Mouse (Mus musculus) erythroblast, embryonic 14.5 days (primary cell): Measurements from ENCODE around the gene Arhgap17.

Experiments
- GATA1 ChIP-seq: IDR thresholded peaks from 2 replicates; pipeline ENCODE4 v1.6.1; 2012; ENCODE audit warnings: low read length, inconsistent platforms, mixed read lengths
- TAL1 ChIP-seq: IDR thresholded peaks from 3 replicates; pipeline ENCODE4 v1.6.1; 2012; ENCODE audit warnings: low read length, inconsistent platforms, mixed read lengths

DNA sequence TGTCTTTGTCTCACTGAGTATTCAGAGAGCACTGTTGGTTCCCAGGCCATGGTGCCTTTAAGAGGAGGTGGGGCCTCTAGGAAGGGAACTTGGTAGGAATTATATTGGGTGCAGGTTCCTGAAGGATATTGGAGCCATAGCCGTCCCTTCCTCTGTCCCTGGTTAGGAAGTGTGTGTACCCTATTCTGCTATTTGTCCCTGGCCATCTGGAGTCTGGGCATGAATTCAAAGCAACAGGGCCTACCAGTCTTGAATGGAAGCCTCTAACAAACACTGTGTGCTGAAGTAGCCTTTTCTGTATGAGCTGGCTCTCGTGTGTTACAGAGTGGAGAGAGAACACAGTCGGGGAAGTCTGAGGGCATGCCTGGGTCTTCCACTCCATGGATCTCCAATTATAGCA, 42.4 kb upstream of the Arhgap17 start:
- TF ChIP-seq TAL1 (no peak), GATA1 (no peak)
